Mouse (Mus musculus): ENCODE data around the gene Zbtb9. TPM values are rescaled to one million over a fixed set of nuclear protein-coding genes. Genes with fewer than 3 reads are reported as not detected.

The Zbtb9 gene
- polyA plus RNA-seq, 1 experiment from 2014 or later = 5.0 TPM

- peaks cover 64% of the 10 kb centered on the region for H3K4me1 ChIP-seq (replicated peaks)
- H3K9ac ChIP-seq = no peak overlapping the region
- peak overlapping the region; percentile 74 for H3K4me2 ChIP-seq
- H3K27me3 ChIP-seq = peaks cover 9% of the 10 kb centered on the region
- H3K4me3 ChIP-seq (replicated peaks) = no peak overlapping the region
- ATAC-seq (ENCODE audit: insufficient read depth) = no peak
- no peaks in the 10 kb centered on the region for H3K9me3 ChIP-seq (replicated peaks)
- WGBS (ENCODE audit: insufficient replicate concordance) = 91% methylated on average over 5 of the region's 5 CpGs
- H3K36me3 ChIP-seq (replicated peaks) = no peaks in the 10 kb centered on the region
- peak overlapping the region; percentile 89; the same call in 1 of the 2 replicates for H3K27ac ChIP-seq (replicated peaks)
Measured at GRCm38 (mm10) chr17:26957872-26958271, 15.1 kb upstream of the Zbtb9 start.

- peaks cover 2% of the 10 kb centered on the region; the same call in 1 of the 2 replicates for H3K27me3 ChIP-seq
- ATAC-seq (ENCODE audit: insufficient read depth) = no peak
- H3K4me3 ChIP-seq (replicated peaks) = no peak overlapping the region
- 59% methylated on average over 5 of the region's 5 CpGs for WGBS (ENCODE audit: insufficient replicate concordance)
- no peak overlapping the region for H3K9ac ChIP-seq
- no peak overlapping the region for H3K4me2 ChIP-seq
- peak overlapping the region; percentile 16; the same call in 1 of the 2 replicates for H3K27ac ChIP-seq (replicated peaks)
- H3K9me3 ChIP-seq (replicated peaks) = no peaks in the 10 kb centered on the region
- no peaks in the 10 kb centered on the region for H3K36me3 ChIP-seq (replicated peaks)
- peaks cover 54% of the 10 kb centered on the region for H3K4me1 ChIP-seq (replicated peaks)
Measured at GRCm38 (mm10) chr17:26958880-26959279, 14.1 kb upstream of the Zbtb9 start.

- 85% methylated on average over 4 of the region's 4 CpGs for WGBS (ENCODE audit: insufficient replicate concordance)
Measured at GRCm38 (mm10) chr17:26959815-26960214, 13.2 kb upstream of the Zbtb9 start.

GRCm38 (mm10) chr17:26961572-26962240 lies 11.3 kb upstream of the Zbtb9 start:
- Histone ChIP-seq H3K27me3 (no peaks in the 10 kb centered on the region), H3K27ac (replicated peaks) (no peak overlapping the region), H3K4me3 (replicated peaks) (no peak overlapping the region), H3K4me2 (no peak overlapping the region), H3K9ac (no peak overlapping the region), H3K4me1 (replicated peaks) (peaks cover 27% of the 10 kb centered on the region), H3K9me3 (replicated peaks) (no peaks in the 10 kb centered on the region), H3K36me3 (replicated peaks) (no peaks in the 10 kb centered on the region)
- 89% methylated on average over 21 of the region's 21 CpGs for WGBS (ENCODE audit: insufficient replicate concordance)
- ATAC-seq (ENCODE audit: insufficient read depth) = no peak

More at GRCm38 (mm10) chr17:26959815-26960214, 13.2 kb upstream of the Zbtb9 start:
- Histone ChIP-seq H3K4me2 (no peak overlapping the region), H3K36me3 (replicated peaks) (no peaks in the 10 kb centered on the region), H3K27ac (replicated peaks) (no peak overlapping the region), H3K9me3 (replicated peaks) (no peaks in the 10 kb centered on the region), H3K27me3 (no peaks in the 10 kb centered on the region), H3K4me3 (replicated peaks) (no peak overlapping the region), H3K9ac (no peak overlapping the region), H3K4me1 (replicated peaks) (peaks cover 46% of the 10 kb centered on the region)
- no peak for ATAC-seq (ENCODE audit: insufficient read depth)

- Histone ChIP-seq H3K4me2 (no peak overlapping the region), H3K9ac (no peak overlapping the region), H3K9me3 (replicated peaks) (no peaks in the 10 kb centered on the region), H3K27me3 (no peaks in the 10 kb centered on the region), H3K27ac (replicated peaks) (no peak overlapping the region), H3K4me3 (replicated peaks) (no peak overlapping the region), H3K36me3 (replicated peaks) (no peaks in the 10 kb centered on the region), H3K4me1 (replicated peaks) (peaks cover 16% of the 10 kb centered on the region)
- no peak for ATAC-seq (ENCODE audit: insufficient read depth)
- 86% methylated on average over 11 of the region's 11 CpGs for WGBS (ENCODE audit: insufficient replicate concordance)
Measured at GRCm38 (mm10) chr17:26966993-26967392, 6.0 kb upstream of the Zbtb9 start.

- H3K4me2 ChIP-seq = no peak overlapping the region
Measured at GRCm38 (mm10) chr17:26967477-26967876, 5.5 kb upstream of the Zbtb9 start.

GRCm38 (mm10) chr17:26968200-26968611 lies 4.8 kb upstream of the Zbtb9 start:
- no peak for ATAC-seq (ENCODE audit: insufficient read depth)
- Histone ChIP-seq H3K9me3 (replicated peaks) (no peaks in the 10 kb centered on the region), H3K27me3 (no peaks in the 10 kb centered on the region), H3K4me2 (no peak overlapping the region), H3K36me3 (replicated peaks) (no peaks in the 10 kb centered on the region), H3K27ac (replicated peaks) (no peak overlapping the region), H3K9ac (0 out of 2 replicates have a peak overlapping the region, but pooled peaks have one; percentile 8), H3K4me1 (replicated peaks) (peaks cover 24% of the 10 kb centered on the region), H3K4me3 (replicated peaks) (no peak overlapping the region)
- 69% methylated on average over 6 of the region's 6 CpGs for WGBS (ENCODE audit: insufficient replicate concordance)

More at GRCm38 (mm10) chr17:26967477-26967876, 5.5 kb upstream of the Zbtb9 start:
- 78% methylated on average over 6 of the region's 6 CpGs for WGBS (ENCODE audit: insufficient replicate concordance)
- Histone ChIP-seq H3K27me3 (no peaks in the 10 kb centered on the region), H3K27ac (replicated peaks) (no peak overlapping the region), H3K9ac (no peak overlapping the region), H3K36me3 (replicated peaks) (no peaks in the 10 kb centered on the region), H3K4me3 (replicated peaks) (no peak overlapping the region), H3K4me1 (replicated peaks) (peaks cover 21% of the 10 kb centered on the region), H3K9me3 (replicated peaks) (no peaks in the 10 kb centered on the region)
- no peak for ATAC-seq (ENCODE audit: insufficient read depth)

- Histone ChIP-seq H3K4me2 (no peak overlapping the region), H3K4me1 (replicated peaks) (peaks cover 33% of the 10 kb centered on the region), H3K9me3 (replicated peaks) (no peaks in the 10 kb centered on the region), H3K27ac (replicated peaks) (no peak overlapping the region), H3K27me3 (no peaks in the 10 kb centered on the region), H3K36me3 (replicated peaks) (no peaks in the 10 kb centered on the region), H3K4me3 (replicated peaks) (no peak overlapping the region), H3K9ac (no peak overlapping the region)
- no peak for ATAC-seq (ENCODE audit: insufficient read depth)
- WGBS (ENCODE audit: insufficient replicate concordance) = 75% methylated on average over 6 of the region's 6 CpGs
Measured at GRCm38 (mm10) chr17:26969257-26969656, 3.7 kb upstream of the Zbtb9 start.

- Histone ChIP-seq H3K4me3 (replicated peaks) (no peak overlapping the region), H3K27me3 (no peaks in the 10 kb centered on the region), H3K4me2 (no peak overlapping the region), H3K9ac (no peak overlapping the region), H3K9me3 (replicated peaks) (no peaks in the 10 kb centered on the region), H3K36me3 (replicated peaks) (peaks cover 9% of the 10 kb centered on the region), H3K4me1 (replicated peaks) (peaks cover 40% of the 10 kb centered on the region), H3K27ac (replicated peaks) (no peak overlapping the region)
- no peak for ATAC-seq (ENCODE audit: insufficient read depth)
- WGBS (ENCODE audit: insufficient replicate concordance) = 59% methylated on average over 12 of the region's 12 CpGs
Measured at GRCm38 (mm10) chr17:26970221-26970620, 2.7 kb upstream of the Zbtb9 start.

- Histone ChIP-seq H3K4me2 (peak overlapping the region; percentile 98), H3K4me3 (replicated peaks) (peak overlapping the region; percentile 84), H3K9ac (peak overlapping the region; percentile 88; the same call in 1 of the 2 replicates), H3K9me3 (replicated peaks) (no peaks in the 10 kb centered on the region), H3K4me1 (replicated peaks) (peaks cover 51% of the 10 kb centered on the region), H3K27me3 (no peaks in the 10 kb centered on the region), H3K36me3 (replicated peaks) (peaks cover 21% of the 10 kb centered on the region), H3K27ac (replicated peaks) (peak overlapping the region; percentile 84; the same call in 1 of the 2 replicates)
- 65% methylated on average over 8 of the region's 8 CpGs for WGBS (ENCODE audit: insufficient replicate concordance)
- ATAC-seq (ENCODE audit: insufficient read depth) = no peak
Measured at GRCm38 (mm10) chr17:26971247-26971905, 1.6 kb upstream of the Zbtb9 start.

GRCm38 (mm10) chr17:26972107-26972506 lies 860 bp upstream of the Zbtb9 start:
- ATAC-seq (ENCODE audit: insufficient read depth) = no peak
- H3K36me3 ChIP-seq (replicated peaks) = peaks cover 27% of the 10 kb centered on the region
- no peaks in the 10 kb centered on the region for H3K27me3 ChIP-seq
- peak overlapping the region; percentile 98 for H3K4me2 ChIP-seq
- peak overlapping the region; percentile 88 for H3K9ac ChIP-seq
- peak overlapping the region; percentile 84 for H3K4me3 ChIP-seq (replicated peaks)
- H3K9me3 ChIP-seq (replicated peaks) = no peaks in the 10 kb centered on the region
- WGBS (ENCODE audit: insufficient replicate concordance) = 0% methylated on average over 3 of the region's 3 CpGs
- peaks cover 51% of the 10 kb centered on the region for H3K4me1 ChIP-seq (replicated peaks)
- H3K27ac ChIP-seq (replicated peaks) = peak overlapping the region; percentile 84

All from liver, embryonic 15.5 days (tissue).